Mouse (Mus musculus): Measurements from ENCODE around the gene Cyp2b23.
"Not testable (repeated sequence)": the region's sequence is repeated elsewhere in the genome, so short reads cannot be mapped to it uniquely, and the experiment has no call there.

The Cyp2b23 gene

DNA sequence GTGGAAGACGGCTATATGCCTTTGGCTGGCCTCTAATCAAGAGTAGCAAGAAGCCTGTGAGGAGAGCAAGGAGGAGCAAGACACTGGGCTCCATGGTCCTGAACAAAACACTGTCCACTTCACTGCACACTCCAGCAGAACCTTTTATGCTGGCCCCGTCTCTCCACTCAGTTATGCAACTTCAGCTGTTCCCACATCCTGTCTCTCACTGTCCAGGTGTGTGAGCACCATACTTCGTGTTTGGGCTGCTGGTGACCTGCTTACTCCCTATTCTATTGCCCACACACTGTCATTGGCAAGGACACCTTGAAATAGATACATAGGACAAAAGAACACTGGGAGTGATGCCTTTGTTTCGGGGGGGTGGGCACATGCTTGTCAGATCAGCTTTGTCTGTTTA, at the start of gene Cyp2b23:
Gene Cyp2b23, minus strand, starts transcription at position 101 of the 400 bp plus-strand sequence.
- DNase-seq (ENCODE audit: low read depth, low spot score), result no peak

DNA sequence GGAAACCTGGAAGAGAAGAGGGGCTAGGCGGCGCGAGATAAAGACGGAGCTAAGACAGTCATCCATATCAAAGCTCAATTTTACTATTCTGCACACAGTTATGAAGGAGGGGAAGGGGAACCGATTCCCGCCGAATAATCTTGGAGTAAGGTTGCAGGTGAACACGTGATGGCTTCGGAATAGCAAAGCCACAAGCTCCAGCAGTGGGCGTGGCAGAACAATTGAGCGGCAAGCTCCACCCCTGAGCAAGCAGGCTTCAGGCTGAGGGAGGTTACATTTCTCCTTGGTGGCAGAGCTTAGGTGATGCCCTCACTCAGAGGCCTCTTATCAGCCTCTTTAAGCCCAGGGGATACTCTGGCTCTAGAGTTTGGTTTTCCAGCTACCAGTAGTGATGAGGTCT, 24.8 kb upstream of the Cyp2b23 start:
- no peak for DNase-seq (ENCODE audit: low read depth, low spot score)

DNA sequence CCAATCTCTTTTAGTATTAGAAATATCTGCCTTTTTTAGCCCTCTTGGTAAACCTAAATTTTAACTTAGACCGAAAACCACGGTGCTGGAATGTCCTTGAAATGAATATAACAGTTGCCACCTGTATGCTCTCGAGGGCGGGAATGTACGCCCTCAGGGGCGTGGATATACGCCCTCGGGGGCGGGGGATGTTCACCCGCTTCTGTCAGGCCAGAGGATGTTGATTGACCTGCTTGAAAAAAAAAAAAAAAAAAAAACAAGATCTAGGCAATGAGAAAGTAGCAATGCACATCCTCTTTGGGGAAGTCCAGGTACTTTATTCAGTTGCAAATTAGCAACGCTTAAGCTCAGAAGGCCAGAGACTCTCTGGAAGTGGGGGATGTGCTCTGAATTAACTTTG, 20.8 kb upstream of the Cyp2b23 start:
- DNase-seq (ENCODE audit: low read depth, low spot score), result no peak

DNA sequence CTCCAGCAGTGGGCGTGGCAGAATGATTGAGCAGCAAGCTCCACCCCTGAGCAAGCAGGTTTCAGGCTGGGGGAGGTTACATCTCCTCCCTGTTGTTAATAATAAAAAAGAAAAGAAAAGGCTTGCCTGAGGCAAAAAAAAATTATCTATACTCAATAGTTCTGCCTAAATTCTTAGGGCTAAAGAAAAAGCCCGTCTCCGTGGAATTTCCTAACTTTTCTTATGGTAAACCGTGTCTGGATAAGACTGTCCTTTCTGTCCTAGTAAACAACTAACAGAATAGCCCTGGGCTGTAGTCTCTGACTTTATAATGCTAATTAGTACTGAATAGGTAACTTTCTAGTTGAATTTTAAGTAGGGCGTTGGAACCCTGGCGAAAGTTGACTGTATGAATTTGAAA, 20.0 kb upstream of the Cyp2b23 start:
- DNase-seq (ENCODE audit: low read depth, low spot score), result not testable (repeated sequence)

DNA sequence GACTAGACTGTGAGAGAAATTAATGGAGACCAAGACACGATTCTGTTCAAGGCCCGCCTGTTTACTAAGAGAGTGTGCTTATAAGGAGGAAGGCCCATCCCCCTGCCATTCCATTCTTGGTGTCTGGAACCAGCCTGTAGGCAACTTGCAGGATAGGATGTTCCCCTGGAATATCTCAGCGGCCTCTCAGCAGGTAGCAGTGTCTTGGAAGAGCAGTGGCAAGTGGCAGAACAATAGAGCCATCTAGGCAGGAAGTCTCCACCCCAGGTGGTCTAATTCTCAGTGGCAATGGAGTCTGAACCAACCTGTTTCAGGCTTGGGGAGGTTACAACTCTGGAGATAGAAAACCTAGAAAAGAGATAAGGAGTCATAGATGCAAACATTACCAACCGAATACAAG, 13.9 kb upstream of the Cyp2b23 start:
- DNase-seq (ENCODE audit: low read depth, low spot score), result no peak

DNA sequence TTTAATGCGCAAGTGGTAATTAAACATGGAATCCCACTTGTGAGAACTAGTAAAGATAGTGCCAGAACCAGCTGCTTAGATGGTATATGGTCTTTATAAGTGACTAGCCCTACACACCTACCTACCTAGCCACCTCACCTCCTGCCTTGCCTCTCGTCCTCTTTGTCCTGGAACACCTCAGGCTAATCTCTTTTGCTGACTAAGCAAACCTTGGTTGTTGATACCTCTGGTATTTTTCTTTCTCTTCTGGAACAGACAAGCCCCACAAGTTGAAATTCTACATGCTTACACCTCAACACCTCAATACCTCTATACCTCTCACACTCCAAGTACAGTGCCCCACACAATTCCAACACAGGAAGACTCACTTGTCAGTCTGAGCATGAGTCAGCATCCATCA, 524 bp downstream of the Cyp2b23 start:
- DNase-seq (ENCODE audit: low read depth, low spot score), result no peak

DNA sequence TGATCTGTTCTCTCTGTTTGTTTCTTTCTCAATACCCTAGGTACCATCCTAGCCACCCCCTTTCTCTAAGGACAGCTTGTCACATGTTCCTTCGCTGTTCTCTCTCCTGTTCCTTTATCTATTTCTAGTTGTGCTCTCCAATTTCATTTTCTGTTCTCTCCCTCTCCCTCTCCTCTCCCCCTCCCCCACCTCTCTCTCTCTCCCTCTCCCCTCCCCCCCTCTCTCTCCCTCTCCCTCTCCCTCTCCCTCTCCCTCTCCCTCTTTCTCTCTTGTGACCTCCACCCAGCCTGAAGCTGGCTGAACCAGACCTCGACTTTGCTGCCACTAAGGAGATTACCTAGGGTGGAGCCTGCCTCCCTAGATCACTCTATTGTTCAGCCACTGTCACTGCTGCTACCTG, 18.8 kb downstream of the Cyp2b23 start:
- not testable (repeated sequence) for DNase-seq (ENCODE audit: low read depth, low spot score)

DNA sequence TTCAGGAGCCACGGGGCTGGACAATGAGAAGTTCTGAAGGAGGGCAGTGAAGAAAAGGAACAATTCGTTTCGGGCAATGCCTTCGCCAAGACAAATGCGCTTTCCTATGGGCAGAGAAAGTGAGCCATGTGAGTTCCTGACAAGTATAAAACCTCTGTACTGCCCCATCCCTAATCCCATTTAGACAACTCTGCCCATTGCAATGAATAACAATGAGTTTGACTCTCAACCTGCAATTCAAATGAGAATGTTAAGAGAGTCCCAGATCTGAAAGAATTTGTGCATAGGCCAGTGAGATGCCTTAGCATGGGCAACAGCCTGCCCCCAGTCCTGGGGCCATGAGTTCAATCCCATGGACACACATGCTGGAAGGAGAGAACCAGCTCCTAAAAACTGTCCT, 20.2 kb downstream of the Cyp2b23 start:
- no peak for DNase-seq (ENCODE audit: low read depth, low spot score)

DNA sequence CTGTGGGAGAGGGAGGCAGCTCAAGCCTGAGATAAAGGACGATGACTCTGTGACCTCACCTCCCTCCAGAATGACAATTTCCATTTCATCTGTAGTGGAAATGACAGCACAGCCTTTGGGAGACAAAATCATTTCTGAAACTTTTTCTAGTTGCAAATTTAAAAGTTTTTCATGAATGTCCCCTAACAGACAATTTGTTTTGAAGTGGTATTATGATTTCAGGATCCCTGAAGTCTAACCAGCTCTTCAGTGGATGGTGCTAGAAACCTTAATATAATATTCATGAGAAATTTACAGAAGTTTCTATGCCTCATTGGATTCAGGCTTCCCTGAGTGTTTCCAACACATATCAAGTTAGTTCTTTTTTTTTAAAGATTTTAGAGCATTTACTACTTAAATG, 67.9 kb downstream of the Cyp2b23 start, which contains the start of gene Vmn1r185:
Gene Vmn1r185, minus strand, starts transcription at position 101 of the 400 bp plus-strand sequence.
- not testable (repeated sequence) for DNase-seq (ENCODE audit: low read depth, low spot score)
